Mouse (Mus musculus) ovary, postnatal 14 days (tissue): ENCODE measurements around the gene Stard7.
"Not testable (repeated sequence)": the region's sequence is repeated elsewhere in the genome, so short reads cannot be mapped to it uniquely, and the experiment has no call there.

Experiments used
- DNase-seq: peaks from one replicate; pipeline ENCODE4 v3.0.0; 2022; ENCODE audit warnings: low spot score

The Stard7 gene

DNA sequence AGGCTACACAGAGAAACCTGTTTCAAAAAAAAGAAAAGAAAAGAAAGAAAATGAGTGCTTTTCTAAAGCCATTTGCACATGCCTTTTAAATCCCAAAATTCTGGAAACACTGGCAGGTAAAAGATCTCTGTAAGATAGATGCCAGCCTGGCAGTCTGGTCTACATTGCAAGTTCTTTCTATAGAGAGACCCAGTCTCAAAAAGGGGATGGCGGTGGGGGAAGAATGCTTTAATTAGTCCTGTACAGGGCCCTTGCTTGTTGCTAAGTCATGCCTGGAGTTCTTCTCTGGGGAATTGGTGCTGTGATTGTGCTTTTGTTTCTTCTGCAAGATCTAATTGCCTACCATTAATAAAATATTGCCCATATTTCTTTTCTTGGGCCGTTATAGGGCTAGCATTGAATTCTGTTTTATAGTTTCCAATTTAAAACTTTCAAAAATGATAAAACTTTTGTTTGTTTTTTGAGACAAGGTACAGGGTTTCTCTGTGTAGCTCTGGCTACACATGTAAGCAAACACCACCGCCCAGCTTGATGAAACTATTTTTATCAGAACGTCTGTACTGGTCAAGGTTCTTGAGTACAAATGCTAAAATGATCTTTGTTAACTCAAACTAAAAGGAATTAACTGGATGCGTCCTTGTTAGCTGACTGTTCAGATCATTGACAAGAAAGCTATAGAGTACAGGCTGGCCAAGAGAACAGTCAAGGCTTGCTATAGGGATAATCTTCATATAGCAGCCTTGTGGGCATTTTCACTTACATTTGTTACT is 5.7 kb downstream of the Stard7 start:
- DNase-seq, result no peak

DNA sequence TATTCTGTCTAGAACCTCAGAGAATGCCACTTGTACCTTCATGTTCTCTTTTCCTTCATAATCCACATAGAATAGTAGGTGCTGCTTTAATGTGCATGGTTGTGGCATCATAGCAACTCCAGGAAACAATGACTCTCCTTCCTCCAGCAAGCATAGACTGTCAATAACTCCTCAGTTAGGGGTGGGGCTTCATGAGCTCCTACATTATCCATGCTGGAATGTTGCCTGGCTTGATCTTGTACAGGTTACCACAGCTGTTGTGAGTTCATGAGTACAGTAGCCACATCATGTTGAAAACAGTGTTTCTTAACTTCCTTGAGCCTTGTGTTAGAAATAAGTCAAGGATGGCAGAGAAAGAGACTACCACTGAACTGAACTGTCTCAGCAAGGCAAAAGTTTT is 8.1 kb downstream of the Stard7 start:
- DNase-seq, result no peak

DNA sequence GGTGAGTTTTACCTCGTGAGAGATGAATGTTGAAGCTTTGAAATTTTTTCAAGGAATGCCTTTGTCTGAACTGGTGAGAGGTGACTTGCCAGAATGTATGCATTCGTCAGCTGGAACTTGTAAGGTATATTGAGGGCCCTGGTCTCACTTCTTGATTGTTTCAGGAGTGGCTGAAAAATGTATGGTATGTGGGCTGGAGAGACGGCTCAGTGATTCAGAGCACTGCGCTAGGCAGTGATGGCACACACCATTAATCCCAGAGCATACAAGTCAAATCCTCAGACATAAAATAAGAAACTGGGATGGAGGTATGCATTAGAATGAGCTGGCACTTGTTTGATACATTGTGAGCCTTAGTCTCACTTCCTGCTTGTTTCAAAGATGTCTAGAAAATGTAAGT is 22.2 kb downstream of the Stard7 start:
- no peak for DNase-seq

DNA sequence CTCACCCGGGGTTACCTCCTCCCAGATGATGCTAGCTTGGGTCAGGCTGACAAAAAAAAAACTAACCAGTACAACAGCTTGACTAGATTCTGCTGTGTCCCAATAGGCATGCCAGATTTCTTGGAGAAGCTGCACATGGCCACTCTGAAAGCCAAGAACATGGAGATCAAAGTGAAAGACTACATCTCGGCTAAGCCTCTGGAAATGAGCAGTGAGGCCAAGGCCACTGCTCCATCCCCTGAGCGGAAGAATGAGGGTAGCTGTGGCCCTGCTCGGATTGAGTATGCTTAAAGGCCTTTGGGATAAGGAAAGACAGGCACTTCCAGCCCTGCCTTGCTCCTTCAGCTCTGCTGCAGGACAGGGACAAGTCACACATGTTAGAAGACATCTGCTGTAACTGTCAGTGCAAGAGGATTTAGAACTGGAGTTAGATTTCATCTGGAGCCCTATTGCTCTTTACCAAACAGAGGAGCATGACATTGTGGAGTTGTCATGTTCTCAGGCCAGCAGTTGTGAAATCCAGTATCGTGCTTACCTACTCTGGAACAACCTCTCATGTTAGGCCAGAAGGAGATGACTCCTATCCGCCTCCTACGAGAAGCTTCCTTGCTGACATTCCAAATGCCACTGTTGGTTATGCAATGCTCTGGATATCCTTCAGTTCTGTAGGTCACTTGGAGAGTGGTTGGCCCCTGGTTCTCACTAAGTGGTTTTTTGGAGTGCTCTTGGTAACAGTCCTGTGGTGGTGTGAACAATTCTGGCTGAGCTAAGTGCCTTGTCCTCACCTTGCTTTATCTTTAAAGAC is 27.2 kb downstream of the Stard7 start:
- no peak for DNase-seq

DNA sequence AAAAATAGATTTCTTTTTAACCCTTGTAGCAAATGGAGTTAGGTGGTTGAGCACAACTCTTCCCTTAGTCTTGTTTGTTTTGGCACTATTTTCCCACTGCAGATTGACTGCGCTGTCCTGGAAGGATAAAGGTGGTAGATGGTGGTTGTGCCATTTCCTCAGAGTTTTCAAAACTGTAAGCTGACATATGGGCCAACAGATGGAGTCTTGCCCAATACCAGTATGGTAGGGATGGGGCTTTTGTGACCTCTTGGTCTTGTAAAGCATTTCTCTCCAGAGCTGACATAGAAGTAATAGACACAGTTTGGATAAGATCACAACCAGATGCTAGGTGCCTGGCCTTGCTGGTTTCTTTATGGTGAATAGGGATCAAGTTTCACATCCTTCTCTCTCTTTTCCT is 28.0 kb downstream of the Stard7 start:
- DNase-seq, result no peak

DNA sequence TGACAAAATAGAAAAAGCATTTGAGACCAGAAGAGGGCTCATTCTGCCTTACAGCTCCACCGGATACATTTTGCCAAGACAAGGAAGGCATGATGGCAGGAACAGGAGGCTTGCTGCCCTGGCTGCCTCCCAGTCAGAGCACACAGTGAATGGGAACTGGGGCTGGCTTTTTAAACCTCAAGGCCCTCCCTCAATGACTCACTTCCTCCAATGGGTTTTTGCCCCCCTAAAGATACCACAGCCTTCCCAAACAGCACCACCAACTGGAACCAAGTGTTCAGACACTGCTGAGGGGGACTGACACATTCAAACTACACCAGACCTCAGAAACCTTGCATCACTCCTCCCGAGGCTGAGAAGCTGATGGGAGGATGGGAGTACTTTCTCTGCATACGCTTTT is 30.7 kb downstream of the Stard7 start:
- no peak for DNase-seq

DNA sequence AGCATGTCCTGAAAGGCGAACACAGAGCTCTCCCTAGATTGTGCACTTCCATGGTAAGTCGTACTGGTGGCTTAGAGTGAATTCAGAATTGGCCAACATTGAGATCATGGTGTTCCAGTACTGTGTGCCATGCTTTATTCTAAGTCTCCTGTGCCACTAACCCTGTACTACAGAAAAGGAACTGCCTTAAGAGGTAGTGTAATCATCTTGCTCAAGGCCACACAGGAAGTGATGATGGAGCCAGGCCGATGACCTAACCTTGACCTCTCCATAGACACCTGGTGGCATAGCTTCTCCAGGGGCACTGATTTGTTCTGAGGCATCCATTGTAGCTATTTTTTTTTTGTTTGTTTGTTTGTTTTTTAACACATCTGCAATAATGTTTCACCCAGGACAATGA is 31.9 kb downstream of the Stard7 start:
- DNase-seq, result no peak

DNA sequence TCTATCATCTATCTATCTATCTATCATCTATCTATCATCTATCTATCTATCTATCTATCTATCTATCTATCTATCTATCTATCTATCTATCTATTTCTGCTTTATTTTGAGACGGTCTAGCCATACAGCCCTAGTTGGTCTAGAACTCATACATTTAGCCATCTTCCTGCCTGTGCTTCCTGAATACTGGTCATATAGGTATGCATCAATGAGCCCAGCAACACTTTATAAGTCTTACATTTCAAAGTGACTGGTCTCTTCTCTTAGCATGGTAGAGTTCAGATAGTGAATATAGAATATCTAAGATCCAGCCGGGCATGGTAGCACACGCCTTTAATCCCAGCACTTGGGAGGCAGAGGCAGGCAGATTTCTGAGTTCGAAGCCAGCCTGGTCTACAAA is 34.2 kb downstream of the Stard7 start:
- not testable (repeated sequence) for DNase-seq

DNA sequence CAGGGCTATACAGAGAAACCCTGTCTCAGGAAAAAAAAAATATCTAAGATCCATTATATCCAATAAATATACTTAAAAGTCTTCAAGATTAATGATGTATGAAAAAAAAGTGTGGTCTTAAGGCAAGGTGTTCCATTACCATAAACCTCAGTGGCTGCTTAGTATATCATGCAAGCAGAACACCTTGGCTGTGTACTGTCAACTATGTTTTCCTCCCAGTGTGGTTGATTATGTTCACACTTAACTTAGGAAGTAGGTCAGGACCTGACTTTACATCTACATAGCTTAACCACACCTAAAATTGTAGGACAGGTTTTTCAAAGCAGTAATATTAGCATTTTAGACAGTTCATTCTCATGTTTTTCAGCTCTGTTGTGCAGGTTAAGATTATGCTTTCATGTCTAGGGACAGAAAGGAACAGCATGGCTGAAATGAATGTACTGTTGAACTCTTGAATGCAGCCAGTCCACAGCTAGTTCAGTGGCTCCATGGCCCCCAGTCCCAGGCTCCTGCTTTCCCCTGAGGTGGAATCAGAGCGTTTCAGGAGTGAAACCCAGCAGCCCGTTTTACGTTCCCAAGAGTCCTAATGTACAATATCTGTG is 34.7 kb downstream of the Stard7 start:
- DNase-seq, result no peak

DNA sequence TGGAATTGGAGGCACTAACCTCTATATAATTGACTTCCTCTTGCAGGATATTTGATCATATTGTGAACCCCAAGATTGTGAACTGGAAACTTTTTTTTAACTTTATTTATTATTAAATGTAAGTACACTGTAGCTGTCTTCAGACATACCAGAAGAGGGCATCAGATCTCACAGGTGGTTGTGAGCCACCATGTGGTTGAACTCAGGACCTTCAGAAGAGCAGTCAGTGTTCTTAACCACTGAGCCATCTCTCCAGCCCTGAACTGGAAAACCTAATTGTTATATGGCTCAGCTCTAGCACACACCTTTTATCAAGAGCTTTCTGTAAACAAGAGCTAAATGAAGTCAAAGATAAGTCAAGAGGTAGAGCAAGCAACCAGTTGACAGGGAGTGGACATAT is 36.1 kb downstream of the Stard7 start:
- DNase-seq, result no peak

DNA sequence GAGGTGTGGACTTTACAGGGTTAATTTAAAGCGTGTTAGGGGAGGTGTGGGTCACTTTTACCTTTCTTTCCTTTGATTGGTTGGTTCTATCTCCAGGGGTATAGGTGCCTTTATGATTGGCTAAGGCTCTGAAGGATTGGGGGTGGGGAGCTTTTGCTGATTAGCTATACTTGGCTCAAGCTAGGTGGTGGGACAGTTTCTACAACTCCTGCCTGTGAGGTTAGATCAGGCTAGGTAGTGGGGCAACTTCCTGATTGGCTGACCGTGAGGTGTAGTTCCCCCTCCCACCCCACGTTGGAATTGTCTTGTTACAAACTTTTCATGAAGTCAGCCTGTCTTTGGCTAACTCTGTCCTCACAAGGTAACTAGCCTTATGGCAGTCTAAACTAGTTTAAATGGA is 37.2 kb downstream of the Stard7 start:
- no peak for DNase-seq

DNA sequence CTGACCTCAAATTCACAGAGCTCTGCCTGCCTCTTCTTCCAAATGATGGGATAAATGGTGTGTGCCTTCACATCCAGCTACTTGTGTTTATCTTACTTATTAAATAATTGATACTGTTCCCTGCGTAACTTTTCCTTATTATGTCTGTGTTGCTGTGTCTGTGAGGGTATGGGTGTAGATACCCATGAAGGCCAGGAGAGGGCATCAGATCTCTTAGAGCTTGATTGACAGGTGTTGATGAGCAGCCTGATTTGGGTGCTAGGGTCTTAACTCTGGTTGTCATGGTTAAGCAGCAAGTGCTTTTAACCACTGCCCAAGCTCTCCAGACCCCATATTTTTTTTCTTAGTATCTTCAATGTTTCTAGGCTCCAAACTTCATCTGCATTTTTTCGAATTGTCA is 38.6 kb downstream of the Stard7 start:
- no peak for DNase-seq

DNA sequence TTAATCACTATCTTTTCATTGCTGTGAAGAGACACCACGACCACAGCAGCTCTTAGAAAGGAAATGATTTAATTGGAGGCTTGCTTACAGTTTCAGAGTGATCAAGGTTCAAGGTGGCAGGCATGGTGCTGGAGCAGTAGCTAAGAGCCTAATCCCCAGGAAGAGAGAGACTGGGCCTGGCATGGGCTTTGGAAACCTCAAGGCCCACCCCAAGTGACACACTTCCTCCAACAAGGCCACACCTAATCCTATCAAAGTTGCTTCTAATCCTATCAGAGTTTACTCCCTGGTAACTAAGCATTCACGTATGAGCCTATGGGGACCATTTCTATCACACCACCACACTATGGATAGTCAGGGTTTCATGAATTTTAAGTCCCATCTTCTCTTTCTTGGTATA is 40.2 kb downstream of the Stard7 start:
- no peak for DNase-seq

DNA sequence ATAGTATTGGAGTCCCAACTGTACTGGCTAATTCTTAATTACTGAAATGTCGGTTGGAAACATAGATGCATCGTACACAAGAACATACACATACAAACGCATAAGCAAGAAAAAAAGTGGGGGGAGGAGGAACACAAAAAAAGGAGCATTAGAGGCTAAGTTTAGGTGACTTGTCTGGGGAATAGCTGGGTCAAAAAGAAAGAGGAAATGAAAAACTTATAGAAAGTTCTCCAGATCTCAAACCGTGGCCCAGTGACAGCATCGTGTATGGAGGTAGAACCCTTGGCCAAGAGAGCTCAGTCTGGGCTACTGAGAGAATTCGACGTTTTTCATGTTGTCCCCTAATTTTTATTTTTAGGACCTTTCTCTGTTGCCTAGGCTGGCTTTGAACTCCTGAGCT is 40.7 kb downstream of the Stard7 start:
- DNase-seq, result no peak

DNA sequence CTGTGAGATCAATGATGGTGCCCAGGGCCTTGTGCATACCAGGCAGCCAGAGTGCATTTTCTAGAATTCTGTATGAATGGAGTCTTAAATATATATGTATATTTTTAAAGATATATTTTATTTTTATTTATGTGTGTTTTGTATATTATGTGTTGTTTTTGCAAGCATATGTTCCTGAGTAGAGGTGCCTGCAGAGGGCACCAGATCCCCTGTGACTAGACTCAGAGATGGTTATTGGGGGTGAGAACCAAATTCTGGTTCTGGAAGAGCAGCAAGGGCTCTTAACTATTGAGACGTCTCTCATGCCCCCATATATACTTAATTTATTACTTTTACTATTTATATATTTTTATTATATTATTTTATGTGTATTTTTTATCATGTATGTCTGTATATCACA is 41.2 kb downstream of the Stard7 start:
- DNase-seq, result no peak

DNA sequence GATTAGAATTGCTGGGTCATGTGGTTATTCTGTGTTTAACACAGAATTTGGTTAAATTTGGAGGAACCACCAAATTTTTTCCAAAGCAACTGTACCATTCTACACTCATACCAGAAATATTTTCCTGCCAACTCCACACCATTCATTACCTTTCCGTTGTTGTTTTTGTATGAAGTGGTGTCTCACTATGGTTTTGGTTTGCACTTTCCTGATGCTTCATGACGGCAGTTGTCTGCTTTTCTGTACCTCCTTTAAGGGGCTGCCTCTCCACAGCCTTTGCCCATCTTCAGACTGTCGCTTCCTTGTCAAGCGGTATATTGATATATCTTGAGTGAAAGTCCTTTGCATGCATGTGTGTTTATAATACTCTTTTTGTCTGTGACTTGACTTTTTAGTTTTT is 42.8 kb downstream of the Stard7 start:
- no peak for DNase-seq

DNA sequence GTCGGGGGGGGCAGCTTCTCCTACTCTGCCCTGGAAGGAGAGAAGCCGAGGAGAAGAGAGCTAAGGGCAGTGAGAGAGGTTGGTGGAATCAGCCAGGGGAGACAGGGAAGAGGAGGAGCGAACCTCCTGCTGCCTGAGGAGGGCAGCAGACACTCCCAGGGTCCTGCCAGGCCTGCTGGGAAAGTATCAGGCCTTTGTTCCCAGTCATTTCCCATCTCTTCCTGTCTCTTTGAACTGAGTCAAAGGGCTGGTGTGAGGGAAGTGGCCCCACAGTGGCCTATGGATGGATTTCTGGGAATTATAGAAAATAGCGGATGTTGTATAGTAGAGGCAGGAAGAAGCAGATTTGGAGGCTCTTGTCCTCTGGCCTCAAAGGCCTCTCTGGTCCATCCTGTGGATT is 43.9 kb downstream of the Stard7 start:
- DNase-seq, result no peak

DNA sequence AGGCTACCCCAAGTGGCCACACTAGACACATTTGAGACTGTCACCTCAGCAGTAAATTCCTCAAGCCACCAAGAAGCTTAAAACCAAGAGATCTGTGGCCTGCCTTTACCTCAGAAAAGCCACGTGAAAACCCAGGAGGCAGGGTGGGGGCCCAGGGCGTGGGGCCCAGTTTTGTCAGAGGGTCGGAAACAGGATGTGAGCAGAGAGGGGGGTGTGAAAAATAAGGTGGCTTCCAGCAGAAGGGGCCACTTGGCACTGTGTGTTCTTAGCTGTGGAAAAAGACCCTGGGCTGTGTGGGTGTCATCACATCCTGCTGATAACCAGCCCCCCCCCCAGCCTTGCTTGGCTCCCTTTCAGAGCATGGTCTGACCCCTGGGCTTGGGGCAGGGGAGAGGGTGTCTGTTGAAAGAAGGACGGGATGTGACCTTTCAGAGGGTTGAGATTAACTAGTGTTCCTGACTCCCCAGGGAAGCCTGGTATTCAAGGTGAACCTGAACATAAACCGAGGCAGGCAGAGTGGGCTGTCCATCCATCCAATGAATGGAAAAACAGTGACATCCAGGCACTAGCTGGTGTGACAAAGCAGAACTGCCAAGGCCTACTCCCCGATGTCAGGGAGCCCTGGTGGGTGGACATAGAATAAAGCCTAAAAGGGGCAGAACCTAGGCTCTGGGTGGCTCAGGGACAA is 44.6 kb downstream of the Stard7 start:
- DNase-seq, result no peak

DNA sequence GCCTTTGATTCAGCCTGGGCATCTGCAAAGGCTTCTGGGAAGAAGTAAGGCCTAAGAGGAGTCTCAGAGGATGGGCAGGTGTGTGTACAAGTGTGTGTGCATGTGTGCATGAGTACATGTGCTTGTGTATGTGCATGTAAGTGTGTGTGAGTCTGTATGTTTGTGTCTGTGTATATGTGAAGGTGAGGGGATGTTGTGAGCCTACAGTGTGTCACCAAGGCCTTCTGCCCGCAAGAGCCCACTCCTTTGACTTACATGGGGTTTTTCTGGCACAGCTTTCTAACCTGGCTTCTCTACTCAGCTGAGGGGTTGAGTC is 45.1 kb downstream of the Stard7 start:
- DNase-seq, result no peak

DNA sequence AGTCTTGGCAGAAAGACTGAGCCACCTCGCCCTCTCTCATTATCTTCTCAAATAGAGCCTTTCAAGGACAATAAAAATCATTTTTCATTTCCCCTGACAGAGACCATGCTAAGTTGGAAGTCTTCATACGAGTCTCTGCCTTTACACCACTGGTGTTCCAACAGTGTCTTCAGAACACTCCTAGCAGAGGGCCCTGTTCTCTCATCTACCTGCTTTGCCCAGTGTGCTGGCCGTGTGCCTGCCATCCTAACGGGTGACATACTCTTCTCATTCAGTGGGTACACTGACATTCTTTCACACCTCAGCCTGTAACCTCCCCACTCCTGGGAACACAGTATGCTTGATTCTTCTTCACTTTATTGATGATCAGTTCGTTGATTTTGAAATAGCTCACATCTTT is 46.4 kb downstream of the Stard7 start:
- DNase-seq, result no peak

DNA sequence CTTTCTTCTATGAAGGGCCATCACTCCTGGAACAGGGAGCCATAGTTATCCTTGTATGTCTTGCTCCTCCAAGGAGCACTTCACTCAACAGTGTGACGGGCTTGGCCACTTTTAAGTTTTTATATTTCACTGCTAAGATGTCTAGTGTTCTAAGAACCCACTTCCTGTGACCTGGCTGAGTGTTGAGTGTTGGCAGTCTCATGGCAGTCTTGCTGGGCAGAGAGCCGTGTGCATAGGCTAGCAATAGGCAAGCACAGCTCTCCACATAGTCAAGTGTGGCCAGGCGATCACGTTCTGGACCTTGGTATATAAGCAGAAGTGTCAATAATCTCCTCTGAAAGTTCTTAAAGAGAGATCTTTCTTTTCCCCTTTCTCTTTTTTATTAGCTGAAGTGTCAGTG is 48.1 kb downstream of the Stard7 start:
- DNase-seq, result no peak

DNA sequence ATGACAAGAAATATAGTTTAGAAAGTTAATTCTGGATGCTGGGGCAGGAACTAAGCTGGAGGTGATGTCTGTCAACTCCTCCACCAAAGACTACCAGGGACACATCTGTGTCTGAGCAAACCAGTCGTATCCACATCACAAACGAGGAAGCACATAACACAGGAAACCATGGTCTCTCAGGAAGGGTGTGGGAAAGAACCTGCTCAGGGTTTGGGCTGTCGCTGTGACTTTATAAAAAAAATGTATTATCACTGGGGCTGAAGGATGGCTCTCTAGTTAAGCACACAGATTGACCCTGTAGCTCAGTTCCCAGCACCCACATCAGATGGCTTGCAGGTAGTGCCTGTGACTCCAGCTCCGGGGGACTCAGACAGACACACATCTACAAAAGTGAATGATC is 49.1 kb downstream of the Stard7 start:
- DNase-seq, result no peak
